Mouse (Mus musculus) cerebellum, adult 11 months (tissue): ENCODE measurements around the gene Swi5.

Source experiments
- DNase-seq: peaks from one replicate; pipeline ENCODE4 v3.0.0; 2022

Gene Swi5

DNA sequence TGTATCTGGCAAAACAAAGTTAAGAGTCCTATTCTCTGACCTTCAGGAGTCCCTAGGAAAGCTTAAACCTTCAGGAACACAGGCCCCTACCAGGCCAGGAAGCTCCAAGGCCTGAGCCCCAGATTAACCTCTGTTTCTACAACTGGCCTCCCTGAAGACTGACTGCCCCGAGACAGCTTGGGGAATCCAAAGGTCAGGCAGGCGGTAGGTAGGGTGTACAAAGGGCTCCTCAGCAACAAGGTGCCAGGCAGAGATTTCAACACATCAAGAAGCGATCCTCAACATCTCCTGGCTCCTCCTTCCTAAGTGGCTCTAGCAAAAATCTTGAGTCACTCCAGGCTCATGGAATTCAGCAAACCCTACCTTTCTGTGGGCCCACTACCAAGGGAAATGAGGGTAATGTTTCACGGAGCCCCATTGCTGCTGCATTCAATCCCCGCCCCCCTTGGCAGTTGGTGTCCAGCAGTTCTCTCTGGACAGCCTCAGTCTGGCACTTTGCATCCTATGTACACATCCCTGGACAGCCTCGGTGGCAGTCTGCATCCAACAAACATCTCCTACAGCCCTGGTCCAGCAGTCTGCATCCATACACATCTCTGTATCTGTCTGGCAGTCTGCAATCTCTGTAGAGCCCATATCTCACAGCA is 28.9 kb downstream of the Swi5 start:
- DNase-seq = no peak

DNA sequence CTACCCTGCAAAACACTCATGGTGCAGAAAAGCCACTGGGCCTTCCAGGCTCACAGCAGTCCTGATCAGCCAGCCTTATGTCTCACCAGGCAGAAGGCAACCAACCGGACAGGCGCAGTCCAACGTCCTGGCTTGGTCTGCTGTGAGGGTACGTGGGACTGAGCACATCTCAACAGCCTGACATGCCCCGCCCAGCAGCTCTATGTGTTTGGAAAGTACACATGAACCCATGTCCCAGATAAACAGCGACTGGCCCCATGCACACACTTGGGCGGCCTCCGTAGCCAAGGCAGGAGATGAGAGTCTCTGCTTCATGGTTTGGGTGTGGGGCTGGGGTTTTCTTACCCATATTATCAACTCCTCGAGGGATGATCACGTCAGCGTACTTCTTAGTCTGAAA is 31.6 kb downstream of the Swi5 start:
- no peak for DNase-seq

DNA sequence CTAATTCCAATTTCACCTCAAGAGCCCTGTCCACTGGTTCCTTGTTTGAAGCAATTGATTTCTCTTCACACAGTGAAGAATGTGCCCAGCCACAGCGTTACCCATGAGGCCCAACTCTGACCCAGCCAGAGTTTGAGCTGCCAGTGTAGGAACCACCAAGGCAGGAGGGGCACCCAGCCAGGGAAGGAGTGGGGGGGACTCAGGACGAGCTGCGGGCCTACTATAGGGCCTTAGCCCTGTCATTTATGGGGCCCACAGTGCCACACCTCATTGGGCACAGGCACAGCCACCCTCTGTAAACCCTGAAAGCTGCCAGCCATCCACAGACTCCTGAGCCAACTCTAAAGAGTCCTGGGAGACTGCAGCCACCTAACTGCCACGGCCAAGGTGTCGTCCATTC is 33.3 kb downstream of the Swi5 start:
- DNase-seq = no peak

DNA sequence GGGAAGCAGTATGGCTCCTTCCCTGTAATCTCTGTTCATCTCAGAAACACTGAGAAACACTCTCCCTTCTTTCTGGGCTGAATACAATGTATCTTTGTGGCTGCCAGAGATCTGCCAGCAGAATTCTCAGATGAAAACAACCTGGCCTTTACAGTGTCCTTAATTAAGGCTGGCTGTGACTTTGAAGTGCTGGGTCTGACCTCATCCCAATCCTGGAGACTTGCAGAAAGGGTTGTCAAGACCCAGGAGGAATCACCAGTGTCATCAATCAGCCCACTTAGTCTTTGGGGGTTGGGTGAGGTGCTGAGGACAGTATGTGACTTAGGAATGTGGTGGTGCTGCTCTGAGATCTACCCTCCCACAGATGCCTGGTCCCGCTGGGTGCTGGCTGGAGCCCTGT is 34.5 kb downstream of the Swi5 start:
- DNase-seq = no peak

DNA sequence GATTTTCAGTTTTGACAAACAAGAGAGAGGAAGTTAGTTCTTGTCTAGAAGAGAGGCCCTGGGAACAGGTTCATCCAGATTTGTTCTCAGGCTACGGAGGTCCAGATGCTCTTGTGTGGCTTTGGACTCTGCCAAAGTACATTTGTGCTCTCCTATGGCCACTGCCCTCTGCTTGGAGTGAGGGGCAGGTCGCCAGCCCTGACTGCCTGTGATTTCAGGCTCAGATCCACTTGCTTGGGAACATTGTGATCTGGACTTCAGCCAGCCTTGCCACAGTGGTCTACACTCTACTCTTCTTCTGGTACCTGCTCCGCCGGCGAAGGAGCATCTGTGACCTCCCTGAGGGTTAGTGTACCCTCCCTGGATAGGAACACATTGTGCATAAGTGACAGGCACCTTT is 35.2 kb downstream of the Swi5 start:
- DNase-seq = no peak

DNA sequence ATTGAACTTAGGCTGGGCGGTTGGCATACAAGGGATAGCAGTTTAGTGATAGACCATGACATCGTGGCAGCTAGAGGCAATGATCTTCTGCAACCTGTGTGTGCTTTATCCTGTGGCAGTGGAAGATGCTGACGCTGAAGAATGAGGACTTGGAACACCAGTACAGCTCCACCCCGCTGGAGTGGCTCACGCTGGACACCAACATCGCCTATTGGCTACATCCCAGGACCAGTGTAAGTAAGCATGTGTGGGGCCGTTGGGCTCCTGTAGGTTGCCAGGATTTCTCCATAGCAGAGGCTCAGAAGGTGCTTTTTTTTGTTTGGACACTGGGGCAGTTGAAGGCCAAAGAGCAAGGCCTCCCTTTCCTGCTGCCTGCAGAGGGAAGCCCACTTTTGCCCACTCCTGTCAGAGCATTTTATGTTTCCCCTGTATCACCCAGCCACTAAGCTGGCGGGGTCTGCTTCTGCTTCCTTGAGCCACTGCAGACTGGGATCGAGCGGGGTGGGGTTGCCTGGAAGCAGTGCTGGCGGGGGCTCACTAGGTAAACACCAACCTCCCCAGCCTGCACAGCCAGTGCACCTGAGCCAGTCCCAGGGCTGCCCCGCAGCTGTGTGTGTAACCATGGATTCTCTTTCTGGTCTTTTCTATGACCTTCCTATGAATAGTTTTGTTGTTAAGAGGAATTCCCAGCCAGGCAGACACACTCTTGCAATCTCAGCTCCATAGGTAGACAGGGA is 35.9 kb downstream of the Swi5 start:
- no peak for DNase-seq

DNA sequence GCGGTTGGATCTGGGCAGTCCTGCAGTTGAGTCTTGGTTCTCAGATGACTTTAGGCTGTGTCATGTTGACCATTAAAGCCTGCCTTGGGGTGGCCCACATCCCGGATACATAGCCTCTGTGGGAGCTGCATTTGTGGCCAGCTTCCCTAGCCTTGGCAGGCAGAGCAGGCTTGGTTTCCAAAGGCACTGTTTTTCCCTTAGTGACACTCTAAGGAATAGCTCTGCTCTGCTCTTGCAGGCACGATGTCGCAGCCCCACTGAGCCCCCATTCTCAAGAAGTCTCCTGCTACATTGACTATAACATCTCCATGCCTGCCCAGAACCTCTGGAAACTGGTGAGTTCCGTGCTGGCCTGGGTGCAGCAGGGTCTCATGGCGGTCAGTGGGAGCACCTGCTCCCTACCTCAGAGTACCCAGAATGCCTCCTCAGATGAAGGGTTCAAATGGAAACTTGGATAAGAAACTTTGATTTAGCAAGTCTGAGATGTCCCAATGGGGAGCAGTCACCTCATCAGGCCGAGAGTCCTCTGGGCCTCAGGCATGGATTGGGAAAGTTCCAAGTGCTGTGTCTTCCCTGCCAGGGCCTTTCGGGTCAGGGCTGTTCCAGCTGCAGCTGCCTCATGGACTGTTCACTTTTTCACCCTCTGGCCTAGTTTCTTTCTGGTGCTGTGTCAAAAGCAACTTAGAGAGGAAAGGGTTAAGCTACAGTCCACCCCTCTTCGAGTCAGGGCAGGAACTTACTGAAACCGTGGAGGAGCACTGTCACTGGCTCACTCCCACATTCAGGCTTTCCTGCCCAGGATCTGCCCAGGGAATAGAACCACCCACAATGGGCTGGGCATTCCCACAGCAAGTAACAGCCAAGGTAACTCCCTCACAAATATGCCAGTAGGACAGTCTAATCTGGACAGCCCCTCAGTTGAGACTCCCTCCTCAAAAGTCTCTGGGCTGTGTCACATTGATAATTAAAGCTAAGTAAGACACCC is 39.2 kb downstream of the Swi5 start:
- no peak for DNase-seq

DNA sequence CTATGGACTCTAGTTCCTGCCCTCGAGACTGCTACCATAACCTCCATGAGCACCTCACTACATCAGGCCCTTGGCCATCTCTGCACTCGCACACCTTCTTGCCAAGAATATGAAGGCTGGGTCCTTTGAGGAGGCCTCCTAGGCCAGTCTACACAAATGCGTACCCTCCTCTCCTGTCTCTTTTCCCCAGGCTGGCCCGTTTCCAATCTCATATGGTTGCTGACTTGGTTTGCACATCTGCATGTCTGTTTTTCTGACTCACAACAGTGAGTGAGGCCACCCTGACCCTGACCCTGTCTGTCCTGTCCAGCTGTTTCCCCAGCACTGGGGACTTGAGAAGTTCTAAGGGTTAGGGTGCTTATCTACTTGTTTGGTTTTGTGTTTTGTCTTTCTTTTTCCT is 41.1 kb downstream of the Swi5 start:
- DNase-seq = no peak

DNA sequence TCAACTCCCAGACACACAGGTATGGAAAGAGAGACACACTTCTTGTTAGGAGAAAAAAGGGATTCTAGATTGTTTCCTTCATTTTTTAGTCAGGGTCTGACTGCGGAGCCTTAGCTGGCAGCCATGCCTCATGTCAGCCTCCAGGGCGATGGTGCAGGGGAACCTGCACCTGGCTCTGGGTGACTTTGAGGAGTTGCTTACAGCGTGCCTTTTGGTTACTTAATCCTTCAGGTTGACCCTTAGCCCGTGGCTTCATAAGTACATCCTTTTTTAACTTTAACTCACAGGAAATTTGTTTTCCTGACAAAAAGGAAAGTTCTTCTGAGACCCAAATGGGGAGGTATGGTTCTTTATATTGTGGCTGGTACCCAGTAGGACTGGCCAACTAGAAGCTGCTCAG is 44.9 kb downstream of the Swi5 start:
- no peak for DNase-seq

DNA sequence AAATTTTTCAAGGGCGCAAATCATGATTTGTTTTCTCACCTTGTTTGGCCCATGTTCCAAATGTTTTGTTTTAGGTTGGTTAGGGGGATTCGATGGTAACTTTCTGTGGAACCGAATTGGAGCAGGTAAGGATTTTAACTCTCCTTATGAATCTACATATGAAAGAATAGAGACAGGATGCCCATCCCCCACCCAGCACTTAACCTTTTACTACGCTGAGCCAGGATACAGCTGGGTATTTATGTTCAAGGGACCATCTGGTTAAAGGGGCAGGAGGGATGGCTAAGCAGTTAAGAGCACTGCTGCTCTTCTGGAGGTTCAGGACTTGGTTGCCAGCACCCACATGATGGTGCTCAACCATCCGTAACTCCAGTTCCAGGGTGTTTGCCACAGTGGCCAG is 47.3 kb downstream of the Swi5 start:
- no peak for DNase-seq

DNA sequence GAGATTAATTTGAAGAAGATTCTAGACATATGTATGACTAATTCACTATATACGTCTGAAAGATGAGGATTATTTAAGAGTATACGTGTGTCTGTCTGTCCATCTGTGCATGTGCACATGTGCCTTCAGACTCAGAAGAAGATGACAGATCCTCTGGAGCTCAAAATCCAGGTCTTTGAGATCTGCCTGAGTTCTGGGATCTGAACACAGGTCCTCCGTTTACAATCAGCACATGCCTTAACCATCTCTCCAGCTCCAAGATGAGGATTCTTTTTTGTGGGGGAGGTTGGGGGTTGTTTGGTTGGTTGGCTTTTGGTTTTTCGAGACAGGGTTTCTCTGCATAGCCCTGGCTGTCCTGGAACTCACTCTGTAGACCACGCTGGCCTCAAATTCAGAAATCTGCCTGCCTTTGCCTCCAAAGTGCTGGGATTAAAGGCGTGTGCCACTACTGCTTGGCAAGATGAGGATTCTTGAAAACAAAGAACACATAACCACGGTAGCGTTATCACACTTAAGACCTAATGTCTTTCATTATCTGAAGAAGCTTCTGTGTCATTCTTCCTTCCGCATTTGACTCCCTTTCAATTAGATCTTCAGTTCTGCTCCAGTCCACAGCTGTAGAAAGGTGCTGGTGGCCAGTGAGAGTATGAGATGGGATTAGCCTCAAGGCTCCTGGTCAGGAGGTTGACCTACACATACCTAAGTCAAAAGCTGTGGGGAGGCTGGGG is 49.0 kb downstream of the Swi5 start:
- no peak for DNase-seq

DNA sequence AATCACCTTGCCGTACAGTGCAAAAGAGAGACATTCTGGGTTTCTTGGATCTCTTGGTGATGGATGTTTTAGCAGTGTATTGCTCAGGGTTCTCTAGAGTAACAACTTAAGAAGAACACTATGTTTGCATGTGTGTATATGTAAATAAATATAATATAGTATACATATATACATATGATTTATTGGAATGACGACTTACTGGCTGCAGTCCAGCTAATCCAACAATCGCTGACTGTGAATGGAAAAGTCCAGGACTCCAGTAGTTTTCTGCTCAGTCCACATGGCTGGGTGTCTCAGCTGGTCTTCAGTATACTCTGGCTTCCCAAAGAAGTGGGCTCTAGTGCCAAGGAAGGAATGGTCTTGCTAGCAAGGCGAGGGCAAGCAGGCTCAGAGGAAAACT is 50.3 kb downstream of the Swi5 start:
- DNase-seq = no peak

DNA sequence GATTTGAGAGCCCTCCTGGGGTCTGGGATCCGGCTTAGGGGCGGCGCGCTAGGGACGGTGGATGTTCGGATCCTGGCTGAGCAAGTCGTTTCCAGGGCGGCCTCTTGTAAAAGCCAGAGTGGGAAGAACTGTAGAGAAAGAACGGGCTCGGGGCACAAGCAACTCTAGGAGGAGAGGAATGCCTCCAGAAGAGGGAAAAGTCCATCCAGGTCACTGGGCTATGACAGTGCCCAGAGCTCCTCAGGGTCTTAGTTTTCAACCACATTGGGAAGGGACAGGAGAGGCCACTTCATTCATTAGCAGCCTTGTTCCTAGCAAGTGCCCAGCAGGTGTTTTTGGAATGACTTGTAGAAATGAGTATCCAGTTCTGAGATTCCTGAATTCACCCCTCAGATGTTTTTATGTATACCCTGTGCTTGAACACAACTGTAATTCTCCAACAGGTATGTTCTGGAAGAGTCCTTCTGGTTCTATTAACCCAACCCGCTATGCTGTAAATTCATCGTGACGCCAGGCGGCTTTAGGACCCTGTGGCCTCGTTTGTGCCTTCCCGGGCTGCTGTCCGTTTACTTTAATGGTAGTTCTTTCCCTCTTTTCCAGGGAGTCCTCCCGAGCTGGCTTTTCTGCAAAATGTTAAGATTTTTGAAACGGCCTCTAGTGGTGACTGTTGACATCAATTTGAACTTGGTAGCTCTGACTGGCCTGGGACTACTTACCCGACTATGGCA is 51.0 kb downstream of the Swi5 start:
- peak; percentile 56 for DNase-seq

DNA sequence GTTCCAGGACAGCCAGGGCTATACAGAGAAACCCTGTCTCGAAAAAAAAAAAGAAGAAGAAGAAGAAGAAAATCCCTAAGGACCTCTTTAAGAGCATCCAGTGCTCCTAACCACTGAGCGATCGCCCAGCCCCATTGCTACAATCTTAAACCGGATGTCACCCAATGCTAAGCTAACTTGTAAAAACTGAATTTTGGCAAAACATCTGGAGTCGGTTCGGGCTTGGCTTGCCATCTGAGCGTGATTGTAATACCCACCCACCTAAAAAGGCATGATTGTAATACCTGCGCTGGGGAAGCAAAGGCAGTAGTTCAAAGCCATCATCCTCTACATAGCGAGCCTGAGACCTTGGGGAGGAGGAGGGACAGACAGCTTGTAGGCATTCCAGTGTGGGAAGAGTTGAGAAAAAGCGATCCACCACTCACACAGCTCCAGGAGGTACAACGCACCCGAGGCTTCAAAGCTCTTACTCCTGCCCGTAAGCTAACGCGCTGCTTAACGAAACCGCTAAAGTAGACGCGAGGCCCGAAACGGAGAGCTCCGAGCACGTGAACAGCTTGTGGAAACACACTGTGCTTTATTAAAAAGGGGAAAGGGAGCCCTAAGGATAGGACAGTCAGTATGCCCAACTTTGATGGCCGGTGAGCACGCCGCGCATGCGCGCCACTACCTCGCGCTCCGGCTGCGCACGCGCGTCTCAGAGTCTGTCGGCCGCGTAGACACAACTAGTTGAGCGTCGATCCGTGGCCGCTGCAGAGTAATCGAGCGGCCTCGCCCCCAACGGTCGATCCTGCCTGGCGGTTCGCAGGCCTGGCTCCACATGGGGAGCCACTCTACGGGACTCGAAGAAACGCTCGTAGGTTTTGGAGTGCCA is 51.8 kb downstream of the Swi5 start, which contains the start of gene Pomt1:
Gene Pomt1, plus strand, starts transcription at position 705 of the 874 bp plus-strand sequence.
- peak; percentile 91 for DNase-seq

DNA sequence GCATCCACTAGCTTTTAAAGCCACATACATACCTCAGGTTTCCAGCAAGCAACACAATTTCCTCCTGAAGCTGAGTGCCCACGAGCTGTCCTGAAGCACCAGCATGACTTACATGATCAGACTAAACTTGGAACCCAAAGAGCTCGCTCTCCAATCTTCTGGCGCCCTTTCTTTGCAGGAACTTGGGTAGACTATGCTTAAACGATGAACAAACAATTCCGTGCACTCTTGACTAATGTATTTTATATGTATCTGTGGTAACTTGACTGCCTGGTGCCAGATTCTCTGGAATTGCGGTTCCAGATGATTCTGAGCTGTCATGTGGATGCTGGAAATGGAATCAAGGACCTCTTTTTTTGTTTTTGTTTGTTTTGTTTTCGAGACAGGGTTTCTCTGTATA is 52.4 kb downstream of the Swi5 start:
- DNase-seq = no peak
